Mouse (Mus musculus): ENCODE measurements around the gene Tmod3.
"Not testable (repeated sequence)": the region's sequence is repeated elsewhere in the genome, so short reads cannot be mapped to it uniquely, and the experiment has no call there.

Gene Tmod3

GRCm38 (mm10) chr9:75498571-75498970, 60.9 kb downstream of the Tmod3 start:
- no peak for DNase-seq (ENCODE audit: low spot score in 2 of 2)

- DNase-seq (ENCODE audit: low spot score in 2 of 2) = no peak
Measured at GRCm38 (mm10) chr9:75495945-75496344, 63.5 kb downstream of the Tmod3 start.

GRCm38 (mm10) chr9:75494407-75495005, 65.0 kb downstream of the Tmod3 start:
- no peak for DNase-seq (ENCODE audit: low spot score in 2 of 2)

GRCm38 (mm10) chr9:75488255-75488654, 71.2 kb downstream of the Tmod3 start:
- not testable (repeated sequence) for DNase-seq (ENCODE audit: low spot score in 2 of 2)

GRCm38 (mm10) chr9:75485231-75485630, 74.2 kb downstream of the Tmod3 start:
- no peak for DNase-seq (ENCODE audit: low spot score in 2 of 2)

- no peak for DNase-seq (ENCODE audit: low spot score in 2 of 2)
Measured at GRCm38 (mm10) chr9:75480536-75481075, 78.9 kb downstream of the Tmod3 start.

GRCm38 (mm10) chr9:75479106-75479725, 80.2 kb downstream of the Tmod3 start:
- no peak for DNase-seq (ENCODE audit: low spot score in 2 of 2)

- no peak for DNase-seq (ENCODE audit: low spot score in 2 of 2)
Measured at GRCm38 (mm10) chr9:75477212-75477611, 82.2 kb downstream of the Tmod3 start.

- no peak for DNase-seq (ENCODE audit: low spot score in 2 of 2)
Measured at GRCm38 (mm10) chr9:75468297-75468696, 91.2 kb downstream of the Tmod3 start.

GRCm38 (mm10) chr9:75467581-75467980, 91.9 kb downstream of the Tmod3 start:
- DNase-seq (ENCODE audit: low spot score in 2 of 2) = no peak

- DNase-seq (ENCODE audit: low spot score in 2 of 2) = no peak
Measured at GRCm38 (mm10) chr9:75466641-75467040, 92.8 kb downstream of the Tmod3 start.

- no peak for DNase-seq (ENCODE audit: low spot score in 2 of 2)
Measured at GRCm38 (mm10) chr9:75465856-75466255, 93.6 kb downstream of the Tmod3 start.

- DNase-seq (ENCODE audit: low spot score in 2 of 2) = no peak
Measured at GRCm38 (mm10) chr9:75463050-75463660, 96.3 kb downstream of the Tmod3 start.

GRCm38 (mm10) chr9:75455684-75456083, 103.8 kb downstream of the Tmod3 start:
- no peak for DNase-seq (ENCODE audit: low spot score in 2 of 2)

GRCm38 (mm10) chr9:75453994-75454393, 105.5 kb downstream of the Tmod3 start:
- no peak for DNase-seq (ENCODE audit: low spot score in 2 of 2)

GRCm38 (mm10) chr9:75448021-75448420, 111.4 kb downstream of the Tmod3 start:
- no peak for DNase-seq (ENCODE audit: low spot score in 2 of 2)
